Mouse (Mus musculus): ENCODE measurements around the gene Kank4.
A peak's percentile ranks its signal among the peaks of the same experiment; 100 is the strongest.
"Not testable (repeated sequence)": the region's sequence is repeated elsewhere in the genome, so short reads cannot be mapped to it uniquely, and the experiment has no call there.

The Kank4 gene

DNA sequence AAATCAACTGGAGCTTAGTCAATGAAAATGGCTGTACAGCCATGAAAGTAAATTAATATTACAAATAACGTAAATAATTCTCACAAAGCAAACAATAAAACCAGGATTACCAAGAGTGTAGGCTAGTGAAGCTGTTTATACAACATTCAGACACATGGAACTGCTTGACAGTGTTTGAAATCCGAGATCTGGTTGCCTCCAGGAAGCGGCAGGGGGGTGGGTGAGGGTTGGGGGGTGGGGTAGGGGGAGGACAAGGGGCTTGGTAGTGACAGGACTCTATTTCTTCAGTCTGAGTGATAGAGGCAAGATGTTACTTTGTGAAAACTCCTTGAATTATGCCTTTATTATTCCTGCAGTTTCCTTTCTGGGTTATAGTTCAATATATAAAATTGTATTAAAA is 9.4 kb upstream of the Kank4 start:
- DNase-seq: peak; percentile 52

GRCm38 (mm10) chr4:98823740-98824139 is 6.4 kb upstream of the Kank4 start, which contains the start of gene I0C0044D17Rik:
Gene I0C0044D17Rik (minus strand): TSS chr4:98823840.
- DNase-seq: not testable (repeated sequence)

DNA sequence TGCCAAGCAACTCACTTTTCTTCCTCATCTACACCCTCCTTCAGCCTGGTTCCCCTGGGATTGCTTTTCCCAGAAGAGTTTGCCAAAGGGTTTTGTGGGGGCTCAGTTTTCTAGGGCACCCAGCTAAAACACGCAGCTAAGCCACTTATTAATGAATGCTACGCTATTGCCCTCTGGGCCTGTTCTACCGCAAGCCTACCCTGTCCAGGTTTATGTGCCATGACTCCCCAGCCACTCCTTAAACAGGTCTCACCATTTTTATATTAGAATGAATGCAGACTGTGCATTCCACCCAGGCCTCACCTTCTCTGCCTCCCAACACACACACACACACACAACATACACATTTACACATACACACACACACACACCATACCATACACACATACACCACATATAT is 5.7 kb upstream of the Kank4 start:
- no peak for DNase-seq

- DNase-seq: no peak
Observed at GRCm38 (mm10) chr4:98822478-98822877, 5.1 kb upstream of the Kank4 start.

DNA sequence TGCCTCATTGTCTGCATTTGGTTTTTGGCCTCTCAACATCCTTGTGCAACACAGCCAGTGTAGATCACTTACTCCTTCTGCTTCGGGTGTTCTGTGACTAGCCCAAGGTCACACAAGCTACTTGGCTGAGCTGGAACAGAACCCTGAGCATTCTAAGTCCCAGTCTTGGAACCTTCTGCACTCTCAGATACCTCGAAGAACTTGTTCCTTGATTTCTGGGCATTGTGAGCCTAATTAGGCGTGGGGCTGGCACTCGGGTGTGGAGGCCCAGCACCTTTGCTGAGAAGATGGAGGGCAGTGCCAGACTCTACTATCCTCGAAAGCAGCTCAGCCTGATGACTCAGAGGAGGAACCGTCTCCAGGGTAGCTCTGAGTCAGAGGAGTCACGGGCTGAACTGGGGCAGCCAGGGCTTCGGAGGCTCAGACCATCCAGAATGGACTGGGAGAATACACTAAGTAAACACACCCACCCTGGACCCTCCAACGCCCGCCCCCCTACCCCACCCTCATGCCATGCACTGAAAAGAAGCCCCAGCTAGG is 1.9 kb upstream of the Kank4 start:
- no peak for DNase-seq

GRCm38 (mm10) chr4:98816807-98817183 is 542 bp downstream of the Kank4 start:
- DNase-seq: peak; percentile 41

- DNase-seq: no peak
Observed at GRCm38 (mm10) chr4:98806306-98806705, 11.0 kb downstream of the Kank4 start.

- DNase-seq: peak; percentile 56
Observed at GRCm38 (mm10) chr4:98805291-98806048, 11.9 kb downstream of the Kank4 start.

DNA sequence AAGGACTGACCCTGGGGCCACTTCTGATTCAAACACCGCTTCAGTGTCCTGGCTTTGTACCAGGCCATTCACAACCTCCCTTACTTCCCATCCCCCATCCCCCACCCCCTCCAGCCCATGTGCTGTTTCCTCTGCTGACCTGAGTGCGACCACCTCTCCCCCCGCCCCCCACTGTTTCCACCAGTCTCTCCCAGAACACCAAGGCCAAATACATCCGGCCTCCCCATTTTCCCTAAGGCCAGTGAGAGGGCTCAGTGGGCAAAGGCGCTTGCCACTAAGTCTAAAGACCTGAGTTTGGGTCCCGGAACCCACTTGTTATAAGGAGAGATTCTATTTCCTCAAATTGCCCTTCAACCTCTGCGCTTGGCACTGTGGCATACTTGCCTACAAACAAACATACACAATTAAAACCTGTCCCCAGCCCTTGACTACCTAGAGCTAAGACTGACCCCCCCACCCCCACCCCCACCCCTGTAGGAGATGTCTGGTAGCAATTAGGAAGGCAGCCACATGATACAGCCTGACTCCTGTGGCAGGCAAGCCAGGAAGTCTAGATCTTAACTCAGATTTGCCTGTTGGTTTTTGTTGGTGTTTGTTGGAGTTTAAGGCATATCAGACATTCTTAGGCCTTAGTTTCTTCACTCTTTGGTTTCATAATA is 12.7 kb downstream of the Kank4 start:
- DNase-seq: peak; percentile 65

DNA sequence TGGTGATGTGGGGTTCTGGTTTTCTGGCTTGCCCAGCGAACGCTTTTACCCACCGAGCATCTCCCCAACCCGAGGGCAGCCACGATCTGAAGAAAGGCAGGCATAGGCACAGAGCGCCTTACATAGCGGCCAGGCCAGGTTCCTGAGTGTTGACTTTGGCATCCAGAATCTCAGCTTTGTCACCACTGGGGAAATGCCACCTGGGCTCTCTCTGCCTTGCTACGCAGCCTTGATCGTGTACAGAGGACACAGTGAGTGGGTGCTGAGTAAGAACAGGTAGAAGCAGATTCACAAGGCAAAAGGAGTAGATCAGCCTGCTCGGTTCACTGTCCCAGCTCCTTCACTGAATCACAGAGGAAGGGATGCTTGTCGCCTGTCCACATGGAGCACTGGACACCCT is 15.6 kb downstream of the Kank4 start:
- no peak for DNase-seq

DNA sequence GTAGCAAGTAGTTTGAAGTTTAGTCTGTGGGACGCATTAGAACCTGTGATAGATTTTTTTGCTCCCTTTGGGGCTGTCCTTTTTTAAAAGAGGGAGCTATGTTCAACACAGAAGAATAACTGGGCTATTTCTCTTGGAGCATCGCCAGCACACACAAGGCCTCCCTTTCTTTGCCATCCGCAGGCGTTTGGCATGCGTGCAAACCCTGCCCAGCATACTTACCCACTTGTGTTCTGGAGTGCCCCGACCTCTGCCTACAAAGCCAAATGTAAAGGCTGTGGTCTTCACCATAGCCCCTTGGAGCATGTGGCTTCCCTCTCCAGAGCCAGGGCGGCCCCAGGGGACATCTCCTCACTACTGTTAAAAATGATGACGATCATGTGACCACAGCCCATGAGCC is 16.5 kb downstream of the Kank4 start:
- no peak for DNase-seq

- DNase-seq: no peak
Observed at GRCm38 (mm10) chr4:98796591-98797341, 20.6 kb downstream of the Kank4 start.

- DNase-seq: no peak
Observed at GRCm38 (mm10) chr4:98795241-98795640, 22.1 kb downstream of the Kank4 start.

DNA sequence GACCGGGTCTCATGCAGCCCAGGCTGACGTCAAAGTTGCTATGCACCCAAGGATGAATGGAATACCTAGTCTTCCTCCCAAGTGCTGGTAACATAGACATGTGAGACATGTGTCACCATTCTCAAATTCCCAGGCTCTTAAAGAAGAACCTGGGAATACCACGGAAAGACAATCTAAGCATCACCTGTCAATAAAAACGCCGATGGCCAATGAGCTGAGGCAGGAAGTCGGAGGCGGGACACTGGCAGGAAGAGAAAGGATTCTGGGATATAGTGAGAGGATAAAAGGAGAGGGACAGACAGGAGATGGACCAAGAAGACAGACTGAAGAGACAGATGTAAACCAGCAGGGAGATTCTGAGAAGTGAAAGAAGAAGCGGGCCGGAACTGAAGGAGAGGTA is 23.9 kb downstream of the Kank4 start:
- no peak for DNase-seq

DNA sequence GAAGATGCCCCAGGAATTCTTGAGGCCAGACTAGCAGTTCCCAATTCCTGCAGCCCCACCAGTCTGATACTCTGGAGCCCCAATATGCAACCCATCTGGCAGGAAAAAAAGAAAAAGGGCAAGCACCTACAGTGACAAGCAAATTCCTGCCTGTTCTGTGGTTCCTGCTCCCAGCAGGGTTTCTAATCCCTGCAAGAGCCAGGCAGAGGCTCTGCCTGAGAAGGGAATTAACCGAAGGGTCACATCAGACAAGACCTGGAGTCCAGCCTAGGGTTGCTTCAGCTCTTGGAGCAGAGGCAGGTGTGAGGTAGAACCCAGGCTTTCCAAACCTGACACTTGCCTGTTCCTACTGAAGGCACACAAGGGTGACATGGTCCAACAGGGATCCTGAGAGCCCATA is 26.6 kb downstream of the Kank4 start:
- DNase-seq: no peak

DNA sequence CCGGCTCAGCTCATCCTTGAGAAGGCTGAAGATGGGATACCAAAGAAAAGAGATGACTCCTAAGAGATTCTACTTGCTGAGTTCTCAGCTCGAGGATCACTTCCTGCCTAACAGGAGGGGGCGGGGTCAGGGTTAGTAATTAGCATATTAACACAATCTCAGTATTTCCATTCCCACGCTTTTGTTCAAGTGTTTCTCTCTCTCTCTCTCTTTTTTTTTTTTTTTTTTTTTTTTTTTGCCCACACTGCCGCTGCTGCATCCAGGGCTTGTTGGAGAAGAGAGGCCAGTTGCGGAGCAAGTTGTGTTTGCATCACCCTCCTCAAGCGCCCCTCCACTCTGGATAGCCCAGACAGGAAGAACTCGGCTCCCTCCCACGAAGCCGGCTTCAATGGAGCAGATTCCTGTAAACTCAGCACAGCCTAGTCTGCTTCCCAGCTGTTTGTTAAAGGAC is 27.5 kb downstream of the Kank4 start:
- peak; percentile 71 for DNase-seq

DNA sequence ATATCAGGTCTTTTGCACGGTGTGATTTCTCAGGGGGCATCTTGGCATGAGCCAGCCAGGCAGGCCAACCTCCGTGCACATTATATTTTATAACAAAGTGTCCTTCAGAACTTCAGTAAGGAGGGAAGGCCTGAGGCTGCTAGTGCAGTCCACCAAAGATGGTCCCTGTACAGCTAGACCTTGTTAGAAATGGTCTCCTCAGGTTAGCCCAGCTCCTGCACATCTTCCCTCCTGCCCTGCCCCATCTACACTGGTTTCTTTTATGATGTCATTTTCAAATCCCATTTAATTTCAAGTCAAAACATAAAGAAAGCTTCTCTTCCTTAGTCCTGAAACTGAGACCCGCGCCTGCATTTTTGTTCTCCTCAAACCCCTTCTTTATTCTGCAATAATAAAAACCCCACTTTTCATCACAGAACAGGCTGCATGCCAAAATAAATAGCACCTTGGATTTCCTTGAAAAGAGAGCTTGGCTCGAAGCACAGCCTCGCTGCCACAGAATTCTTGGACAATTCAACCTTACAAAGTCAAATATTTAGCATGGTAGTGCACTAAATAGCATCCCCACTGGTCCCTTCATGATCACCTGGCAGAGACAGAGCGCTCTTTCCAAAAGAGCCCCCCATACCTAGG is 28.1 kb downstream of the Kank4 start:
- DNase-seq: no peak

GRCm38 (mm10) chr4:98786281-98786680 is 31.1 kb downstream of the Kank4 start:
- DNase-seq: no peak

DNA sequence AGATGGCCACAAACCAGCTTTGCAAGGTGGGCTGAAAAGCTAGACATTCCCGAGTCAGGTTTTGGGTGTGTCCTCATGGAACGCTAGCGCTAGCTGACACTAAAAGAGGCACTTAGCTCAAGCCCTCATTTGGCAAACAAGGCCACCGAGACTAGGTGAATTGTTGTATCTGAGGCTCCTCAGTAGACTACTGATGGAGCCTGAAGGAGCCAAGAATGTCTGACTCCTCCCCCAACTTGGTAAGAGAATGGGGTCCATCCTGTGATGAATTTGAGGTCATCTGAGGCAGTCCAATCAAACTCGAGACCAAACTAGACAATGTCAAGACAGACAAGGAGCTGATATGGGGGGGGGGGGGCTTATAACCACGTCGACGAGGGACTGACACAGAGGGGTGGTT is 31.5 kb downstream of the Kank4 start:
- DNase-seq: no peak

- no peak for DNase-seq
Observed at GRCm38 (mm10) chr4:98778219-98778618, 39.1 kb downstream of the Kank4 start.

DNA sequence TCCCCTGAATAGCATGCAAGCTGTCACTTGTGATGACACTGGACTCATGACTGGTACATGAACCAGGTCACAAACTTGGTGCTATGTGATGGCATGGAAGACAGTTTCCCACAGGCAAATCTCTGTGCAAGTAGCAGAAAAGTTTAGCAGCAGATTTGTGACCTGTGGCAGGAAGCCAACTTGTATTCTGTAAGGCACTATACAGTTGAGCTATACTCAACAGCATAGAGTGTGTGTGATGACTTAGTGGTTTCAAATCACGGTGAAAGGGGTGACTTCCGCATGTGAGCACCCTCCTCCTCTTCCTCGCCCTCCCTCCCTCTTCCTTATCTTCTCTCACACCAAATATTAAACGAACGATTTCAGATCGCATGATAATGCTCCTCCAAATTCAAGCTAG is 39.9 kb downstream of the Kank4 start:
- DNase-seq: no peak

DNA sequence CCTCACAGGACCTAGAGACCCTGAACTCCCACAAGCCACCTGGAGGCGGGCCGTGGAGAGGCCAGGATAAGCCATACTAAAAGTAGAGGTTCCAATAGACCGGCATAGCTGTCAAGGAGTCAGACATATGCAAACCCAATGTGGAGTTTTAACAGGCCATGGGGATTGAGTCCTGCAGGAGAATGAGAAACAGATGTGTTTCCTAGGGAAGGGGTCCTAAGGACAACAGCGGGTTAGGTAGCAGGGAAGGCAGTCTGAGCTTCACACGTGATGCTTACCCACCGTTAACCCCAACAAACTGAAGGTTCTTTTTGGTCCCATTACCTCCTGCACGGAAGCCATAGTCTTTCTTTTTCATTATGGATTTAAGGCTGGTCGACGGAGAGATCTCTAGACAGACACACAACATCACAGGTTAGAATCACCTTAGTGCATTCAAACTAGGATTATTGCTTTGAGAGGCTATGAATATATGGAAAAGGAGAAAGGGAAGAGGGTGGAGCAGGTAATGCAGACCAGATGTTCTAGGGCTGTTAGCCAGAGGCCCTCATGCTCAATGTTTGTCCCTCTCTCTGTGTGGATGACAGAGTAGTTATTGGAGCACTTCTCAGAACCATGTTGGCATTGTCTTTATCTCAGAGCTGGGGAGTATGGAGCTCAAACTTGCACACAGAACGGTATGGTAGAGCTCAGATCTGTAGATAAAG is 40.5 kb downstream of the Kank4 start:
- DNase-seq: peak; percentile 63

Measured in embryo, embryonic 11 days (tissue).